Mouse (Mus musculus) bone marrow, adult 2 months (tissue): ENCODE data around the gene Ppig.

Experiments used
- CTCF ChIP-seq: fragments of 200-500 bp; IDR thresholded peaks from 2 replicates; pipeline ENCODE4 v1.5.1; 2011; ENCODE audit warnings: low read length, control low read depth; ENCODE audit not compliant: control insufficient read depth, insufficient read depth
- POLR2A ChIP-seq: fragments of 200-500 bp; IDR thresholded peaks from 2 replicates; pipeline ENCODE4 v1.6.1; 2011; ENCODE audit warnings: low read depth, mild to moderate bottlenecking, control low read depth, low read length, borderline replicate concordance; ENCODE audit not compliant: control insufficient read depth

DNA sequence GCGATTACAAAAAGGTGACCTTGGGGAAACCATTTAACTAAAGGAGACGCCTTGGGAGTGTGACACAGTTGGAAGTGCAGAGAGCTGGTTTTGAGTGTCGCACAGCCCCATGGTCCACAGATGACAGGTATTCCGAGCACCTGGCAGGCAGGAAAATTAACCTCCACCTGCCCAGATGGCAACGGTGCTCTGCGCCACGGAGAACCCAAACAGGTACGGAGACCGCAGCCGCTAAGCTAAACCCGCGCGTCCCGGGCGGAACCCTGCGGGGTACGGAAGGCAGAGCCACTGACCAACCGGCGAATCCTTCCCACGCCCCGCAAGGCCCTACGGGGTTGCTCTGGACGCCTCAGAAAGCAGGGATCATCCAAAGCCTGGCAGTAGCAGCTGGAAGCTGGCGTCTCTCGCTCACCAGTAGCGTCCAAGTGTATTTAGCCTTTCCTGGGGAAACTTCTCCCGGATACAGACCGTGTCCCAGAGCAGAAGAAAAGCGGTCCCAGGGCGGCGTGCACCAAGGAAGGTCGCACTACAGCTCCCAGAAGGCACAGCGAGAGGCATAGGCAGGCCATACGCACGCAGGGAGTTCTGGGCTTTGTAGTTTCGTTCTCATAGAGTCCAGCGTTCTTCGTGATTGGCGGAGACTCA lies 9.2 kb upstream of the Ppig start, which contains the start of gene Fastkd1:
- TF ChIP-seq POLR2A, result no peak
- no peak for TF ChIP-seq CTCF
